Mouse (Mus musculus): Measurements from ENCODE around the gene Fate1. TPM values are rescaled to one million over a fixed set of nuclear protein-coding genes. Genes with fewer than 3 reads are reported as not detected.
"Not testable (repeated sequence)": the region's sequence is repeated elsewhere in the genome, so short reads cannot be mapped to it uniquely, and the experiment has no call there.

Fate1 gene
- not detected for total RNA-seq (2021)

GRCm38 (mm10) chrX:71972686-71973085, at the start of gene Fate1:
Fate1 (plus strand) TSS chrX:71972986.
- DNase-seq (ENCODE audit: extremely low spot score in 1 of 2, low spot score in 1 of 2): no peak

DNA sequence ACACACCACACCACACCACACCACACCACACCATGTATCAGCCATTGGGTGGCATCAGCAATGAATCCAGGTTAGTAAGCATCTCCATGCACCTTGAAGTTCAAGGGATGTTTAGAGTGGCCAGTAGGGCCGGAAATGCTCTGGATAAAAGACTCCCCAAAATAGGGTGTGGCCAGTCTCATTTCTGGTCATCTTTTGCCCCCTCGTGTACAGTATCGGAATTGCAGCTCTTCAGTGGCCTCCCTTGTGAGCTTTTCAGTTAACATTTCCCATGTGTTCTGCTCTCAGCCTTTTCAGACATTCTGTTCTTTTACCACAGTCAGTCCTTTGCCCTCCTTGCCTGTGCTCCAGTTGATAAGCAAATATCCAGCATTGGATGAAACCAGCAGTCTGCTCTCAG, 26.2 kb upstream of the Fate1 start:
- peak; percentile 40 to 59 for DNase-seq (ENCODE audit: extremely low spot score in 1 of 2, low spot score in 1 of 2)

DNA sequence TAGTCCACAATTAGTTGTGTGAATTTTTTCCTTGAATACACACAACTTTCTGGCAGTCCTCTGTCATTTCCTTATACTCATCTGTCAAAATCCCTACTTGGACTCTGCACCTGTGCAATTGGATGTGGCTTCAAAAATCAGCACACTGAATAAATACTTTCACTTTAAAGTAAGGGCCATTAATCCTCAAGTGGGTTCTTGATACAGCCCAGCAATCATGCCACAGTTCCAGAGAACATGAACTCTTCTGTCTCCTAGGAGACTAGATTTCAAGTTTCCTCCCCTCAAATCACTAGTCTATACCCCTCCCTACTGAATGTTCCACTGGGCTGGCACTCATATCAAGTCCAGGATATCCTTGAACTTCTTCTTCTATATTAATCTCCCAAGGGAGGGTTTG, 14.4 kb upstream of the Fate1 start:
- no peak for DNase-seq (ENCODE audit: extremely low spot score in 1 of 2, low spot score in 1 of 2)

DNA sequence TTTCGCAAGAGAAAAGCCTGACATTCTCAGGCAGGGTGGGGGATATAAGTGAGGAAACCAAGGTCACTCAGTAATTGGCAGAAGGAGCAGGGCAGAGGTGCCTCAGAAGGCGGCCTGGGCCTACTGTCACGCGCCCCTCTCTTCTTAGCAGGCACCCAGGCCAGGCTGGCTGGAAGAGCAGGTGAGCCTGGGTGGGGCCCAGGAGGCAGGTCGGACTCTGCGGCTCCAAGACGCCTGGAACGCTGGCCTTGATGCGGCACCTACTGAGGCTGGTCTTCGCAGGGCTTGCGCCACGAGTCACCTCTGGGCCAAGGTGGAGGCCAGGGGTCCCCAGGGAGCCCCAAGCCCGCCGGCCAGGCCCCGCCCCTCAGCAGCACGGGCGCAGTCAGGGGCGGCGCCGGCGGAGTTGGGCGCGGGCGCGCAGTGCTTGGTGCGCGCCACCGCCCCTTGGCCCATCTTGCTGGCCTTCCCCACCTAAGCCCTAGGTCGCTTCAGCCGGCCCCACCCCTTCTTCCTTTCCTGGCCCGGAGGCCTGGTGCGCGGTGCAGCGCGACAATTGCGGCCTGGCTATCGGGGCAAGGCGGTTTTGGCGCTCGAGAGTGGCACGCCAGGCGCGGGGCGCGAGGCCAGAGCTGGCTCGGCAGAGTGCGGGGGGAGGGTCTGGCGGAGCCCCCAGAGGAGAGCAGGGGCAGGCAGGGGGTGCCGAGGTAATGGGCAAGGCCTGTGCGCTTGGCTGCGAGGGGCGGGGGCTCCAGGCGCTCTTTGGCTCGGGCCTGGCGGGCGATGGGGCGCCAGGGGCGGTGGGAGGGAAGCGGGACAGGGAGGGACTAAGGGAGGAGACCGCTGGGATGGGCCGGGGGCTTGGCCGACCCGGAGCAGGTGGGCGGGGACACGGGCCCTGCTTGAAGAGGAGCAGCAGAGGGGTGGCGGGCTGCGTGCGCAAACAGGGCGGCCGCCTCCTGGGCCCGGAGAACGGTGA, 10.4 kb upstream of the Fate1 start, which contains the start of gene Prrg3:
TSS of gene Prrg3 (plus strand) at position 552 of the 979 bp plus-strand sequence.
- peak; percentile 8 to 17 for DNase-seq (ENCODE audit: extremely low spot score in 1 of 2, low spot score in 1 of 2)

DNA sequence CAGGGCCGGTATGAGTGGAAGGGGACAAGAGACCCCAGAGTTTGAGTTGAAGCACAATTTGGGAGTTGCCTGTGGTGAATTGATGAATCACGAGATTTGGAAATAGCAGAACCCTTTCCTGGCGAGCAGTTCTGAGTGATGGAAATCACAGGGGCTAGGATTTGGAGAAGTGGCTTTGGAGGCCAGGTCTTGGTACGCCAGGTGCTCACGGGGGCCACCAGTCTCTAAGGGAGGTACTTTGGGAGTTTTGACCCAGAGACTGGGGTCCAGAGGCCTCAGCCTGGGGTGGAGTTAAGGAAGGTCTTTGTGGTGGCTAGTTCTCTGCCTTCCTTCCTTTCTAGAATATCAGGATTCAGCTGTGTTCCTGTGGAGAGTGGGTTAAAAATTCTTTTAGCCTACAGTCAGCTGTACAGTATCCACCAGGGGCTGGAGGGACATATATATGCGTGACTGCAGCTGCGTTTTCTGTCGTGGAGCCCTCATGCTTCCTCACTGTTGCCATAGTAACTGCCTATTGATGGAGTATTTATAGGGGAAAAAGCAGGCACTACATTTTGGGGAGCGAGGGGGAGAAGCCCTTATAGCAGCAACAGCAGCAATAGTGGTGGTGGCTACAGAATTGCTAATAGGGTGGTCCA, 9.4 kb upstream of the Fate1 start:
- no peak for DNase-seq (ENCODE audit: extremely low spot score in 1 of 2, low spot score in 1 of 2)

DNA sequence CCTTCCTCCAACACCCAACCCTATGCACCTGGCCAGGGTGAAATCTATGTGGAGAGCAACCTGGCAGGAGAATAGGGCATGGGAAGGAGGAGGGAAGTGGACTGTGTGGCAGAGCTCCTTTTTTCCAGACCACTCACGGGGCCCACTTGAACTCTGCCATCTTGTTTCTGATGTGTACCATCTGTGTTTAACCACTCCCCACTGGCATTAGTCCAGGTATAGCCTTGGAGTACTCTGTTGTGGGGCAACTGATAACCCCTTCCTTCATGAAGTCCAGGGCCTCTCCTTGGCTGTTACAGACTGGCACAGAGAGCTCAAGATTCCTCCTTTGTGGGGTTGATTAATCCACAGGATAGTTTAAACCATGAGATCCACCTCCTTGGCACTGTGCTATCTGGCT, 4.6 kb upstream of the Fate1 start:
- DNase-seq (ENCODE audit: extremely low spot score in 1 of 2, low spot score in 1 of 2): no peak

DNA sequence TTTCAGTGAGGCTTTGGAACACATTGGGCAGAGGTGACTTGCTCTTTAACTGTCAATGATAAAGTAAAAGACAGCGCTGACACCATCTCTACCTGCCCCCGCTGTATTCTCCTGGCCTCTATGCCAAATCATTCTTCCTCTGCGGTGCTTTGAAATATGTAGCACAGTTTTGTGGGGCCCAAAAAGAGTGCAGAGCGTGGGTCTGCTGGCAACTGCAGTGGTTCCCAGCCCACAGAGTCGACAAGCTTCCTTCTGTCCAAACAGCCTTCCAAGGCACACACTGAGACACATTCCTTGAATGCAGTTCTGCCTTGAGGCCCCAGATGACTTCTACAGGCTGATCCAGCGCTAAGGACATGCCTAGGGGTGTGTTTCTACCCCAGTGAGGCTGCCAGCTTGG, 4.0 kb upstream of the Fate1 start:
- DNase-seq (ENCODE audit: extremely low spot score in 1 of 2, low spot score in 1 of 2): no peak

DNA sequence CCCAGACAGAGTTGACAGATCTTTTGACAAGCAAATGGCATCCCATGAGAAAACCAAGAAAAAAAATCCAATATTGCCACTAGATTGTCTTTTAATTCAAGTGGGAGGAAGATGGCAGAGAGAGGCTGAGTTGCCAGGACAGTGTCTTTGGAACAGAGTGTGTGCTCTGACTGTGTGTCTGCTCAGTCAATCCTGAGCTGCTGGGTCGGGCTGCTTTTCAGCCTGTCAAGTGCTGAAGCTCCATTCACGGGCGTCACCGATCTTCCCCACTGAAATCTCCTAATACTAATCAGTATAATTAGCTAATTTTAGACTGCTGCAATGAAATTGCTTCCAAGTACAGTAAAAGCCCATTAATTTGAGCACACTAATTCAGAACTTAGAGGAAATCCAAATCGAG, 1.5 kb upstream of the Fate1 start:
- DNase-seq (ENCODE audit: extremely low spot score in 1 of 2, low spot score in 1 of 2): no peak

DNA sequence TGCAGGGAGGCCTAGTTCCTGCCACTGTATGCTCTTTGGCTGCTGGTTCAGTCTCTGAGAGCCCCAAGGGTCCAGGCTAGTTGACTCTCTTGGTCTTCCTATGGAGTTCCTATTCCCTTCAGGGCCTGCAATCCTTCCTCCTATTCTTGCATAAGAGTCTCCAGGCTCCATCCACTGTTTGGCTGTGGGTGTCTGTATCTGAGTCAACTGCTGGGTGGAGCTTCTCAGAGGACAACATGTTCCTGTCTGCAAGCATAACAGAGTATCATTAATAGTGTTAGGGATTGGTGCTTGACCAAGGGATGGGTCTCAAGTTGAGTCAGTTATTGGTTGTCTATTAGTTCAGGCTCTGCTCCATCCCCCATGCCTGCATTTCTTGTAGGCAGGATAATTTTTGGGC, 4.9 kb downstream of the Fate1 start:
- DNase-seq (ENCODE audit: extremely low spot score in 1 of 2, low spot score in 1 of 2): not testable (repeated sequence)

GRCm38 (mm10) chrX:71980443-71980842, 7.7 kb downstream of the Fate1 start:
- no peak for DNase-seq (ENCODE audit: extremely low spot score in 1 of 2, low spot score in 1 of 2)

DNA sequence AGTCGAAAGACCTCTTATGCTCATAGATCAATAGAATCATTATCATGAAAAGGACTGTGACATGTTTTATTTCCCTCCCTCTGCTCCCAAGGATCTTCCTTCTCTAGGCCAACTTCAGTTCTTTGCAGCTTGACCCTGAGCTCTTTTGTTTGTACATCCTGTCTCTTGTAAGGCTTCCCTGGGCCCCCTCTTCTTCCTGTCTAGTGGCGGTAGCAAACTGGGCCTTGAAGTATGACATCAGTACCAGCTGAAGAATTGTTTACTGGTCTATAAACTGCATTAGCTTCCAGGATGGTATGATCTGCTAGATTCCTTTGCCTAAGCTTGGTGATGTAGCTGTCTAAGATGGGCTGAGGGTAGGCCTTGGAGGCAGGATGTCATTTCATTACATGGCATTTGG, 8.5 kb downstream of the Fate1 start:
- no peak for DNase-seq (ENCODE audit: extremely low spot score in 1 of 2, low spot score in 1 of 2)

- DNase-seq (ENCODE audit: extremely low spot score in 1 of 2, low spot score in 1 of 2): no peak
Measured at GRCm38 (mm10) chrX:71983205-71983604, 10.4 kb downstream of the Fate1 start.

GRCm38 (mm10) chrX:71983775-71984174, 11.0 kb downstream of the Fate1 start:
- DNase-seq (ENCODE audit: extremely low spot score in 1 of 2, low spot score in 1 of 2): peak in 1 of 2 experiments; percentile 15

DNA sequence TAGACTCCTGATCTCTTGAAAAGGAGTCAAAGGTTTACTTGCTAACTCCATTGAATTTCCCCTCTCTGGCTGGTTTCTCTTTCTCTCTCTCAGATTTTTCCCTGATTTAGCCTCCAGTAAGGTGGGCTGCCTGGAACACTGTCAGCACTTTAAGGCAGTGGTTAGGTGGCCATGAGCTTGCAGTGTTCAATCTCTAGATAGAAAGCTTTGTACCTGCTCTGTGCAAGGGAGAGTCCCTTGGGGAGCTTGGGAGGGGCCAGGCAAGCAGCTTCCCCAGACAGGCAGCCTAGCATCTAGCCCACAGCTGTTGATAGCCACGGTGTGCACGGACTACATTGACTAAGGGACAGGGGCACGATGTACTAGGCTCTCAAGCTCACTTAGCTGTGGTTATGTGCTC, 18.8 kb downstream of the Fate1 start, which contains the start of gene Cnga2:
TSS of gene Cnga2 (plus strand) at position 301 of the 400 bp plus-strand sequence.
- DNase-seq (ENCODE audit: extremely low spot score in 1 of 2, low spot score in 1 of 2): no peak

- no peak for DNase-seq (ENCODE audit: extremely low spot score in 1 of 2, low spot score in 1 of 2)
Measured at GRCm38 (mm10) chrX:71995972-71996371, 23.2 kb downstream of the Fate1 start.

DNA sequence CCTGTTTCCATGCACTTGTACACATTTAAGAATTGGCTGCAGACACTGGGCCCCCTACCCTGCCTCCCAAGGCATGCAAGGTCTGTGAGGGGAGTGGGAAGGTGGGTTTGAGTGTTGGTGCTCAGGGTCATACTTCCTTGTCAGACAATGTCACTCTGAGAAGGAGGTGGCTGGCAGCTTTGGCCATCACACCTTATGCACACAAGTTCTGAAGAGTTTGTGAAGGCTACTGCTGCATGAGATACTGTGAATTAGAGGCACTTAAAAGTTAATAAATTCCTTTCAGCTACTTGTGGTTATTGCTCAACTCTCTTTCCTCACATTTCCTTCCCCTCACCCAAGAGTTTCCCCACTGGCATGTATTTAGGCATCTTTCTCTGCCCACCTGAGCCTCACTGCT, 37.1 kb downstream of the Fate1 start:
- DNase-seq (ENCODE audit: extremely low spot score in 1 of 2, low spot score in 1 of 2): no peak

DNA sequence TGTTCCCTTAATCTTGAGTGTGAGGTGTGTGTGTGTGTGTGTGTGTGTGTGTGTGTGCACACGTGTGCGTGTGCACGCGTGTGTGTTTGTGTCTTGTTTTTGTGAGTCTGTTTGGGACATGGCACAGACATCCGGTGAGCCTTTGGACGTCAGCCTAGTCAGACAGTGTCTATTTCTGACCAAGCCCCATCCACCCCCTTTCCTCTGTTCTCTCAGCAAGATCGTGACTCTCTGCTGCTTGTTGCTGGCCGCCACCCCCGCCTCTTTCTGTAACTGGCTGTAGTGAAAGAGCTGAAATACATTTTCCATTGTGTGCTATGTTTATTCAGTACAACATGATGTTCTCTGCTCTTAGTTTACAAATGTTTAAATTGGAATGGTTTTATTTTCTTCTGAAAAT, 39.5 kb downstream of the Fate1 start:
- DNase-seq (ENCODE audit: extremely low spot score in 1 of 2, low spot score in 1 of 2): no peak

DNA sequence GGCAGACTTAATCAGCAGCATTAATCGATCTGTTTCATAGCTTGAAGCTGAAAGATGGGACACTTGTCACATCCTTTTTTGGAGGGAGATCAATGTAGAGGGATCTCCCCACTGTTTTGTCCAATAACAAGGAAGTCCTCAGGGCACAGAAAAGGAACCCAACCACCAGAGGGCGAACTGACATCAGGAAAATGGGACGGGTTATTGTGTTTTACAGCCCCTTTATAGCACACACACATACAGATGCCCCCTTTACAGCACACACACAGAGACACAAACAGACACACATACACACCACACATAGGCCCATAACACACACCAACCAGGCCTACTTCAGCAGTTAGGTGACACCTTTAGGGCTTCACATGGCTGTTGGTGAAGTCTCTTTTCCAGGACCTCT, 40.0 kb downstream of the Fate1 start:
- DNase-seq (ENCODE audit: extremely low spot score in 1 of 2, low spot score in 1 of 2): peak; percentile 17 to 57

- no peak for DNase-seq (ENCODE audit: extremely low spot score in 1 of 2, low spot score in 1 of 2)
Measured at GRCm38 (mm10) chrX:72022241-72022640, 49.5 kb downstream of the Fate1 start.

DNA sequence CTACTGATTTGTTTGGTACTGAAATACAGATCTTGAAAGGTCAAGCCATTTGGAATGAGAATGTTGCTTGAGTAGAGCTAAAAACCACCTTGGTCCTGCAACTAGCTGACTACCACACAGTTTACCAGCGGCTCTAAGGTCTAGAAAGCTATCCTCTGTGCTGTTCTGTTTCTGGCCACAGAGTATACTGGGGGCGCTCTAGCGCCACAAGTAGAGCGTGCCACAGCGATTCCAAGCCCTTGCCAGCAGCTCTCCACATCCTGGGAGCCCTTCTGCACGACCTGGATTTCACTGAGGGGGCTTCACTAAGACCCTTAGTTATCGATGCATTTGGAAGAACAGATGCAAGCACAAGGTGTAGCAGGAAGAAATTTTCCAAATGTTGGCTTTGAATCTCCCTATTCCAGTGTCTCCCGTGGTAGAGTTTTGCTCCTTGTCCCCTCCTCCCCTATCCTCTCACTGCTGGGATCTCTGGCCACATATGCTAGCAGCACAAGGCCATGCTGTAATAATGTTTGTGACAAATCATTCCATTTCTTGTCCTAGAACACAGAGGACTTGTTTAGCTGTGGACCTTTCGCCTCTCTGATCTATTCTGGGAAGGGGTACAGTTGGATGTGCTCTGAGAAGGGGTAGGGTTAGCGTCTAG, 50.1 kb downstream of the Fate1 start:
- peak in 1 of 2 experiments; percentile 10 for DNase-seq (ENCODE audit: extremely low spot score in 1 of 2, low spot score in 1 of 2)

- DNase-seq (ENCODE audit: extremely low spot score in 1 of 2, low spot score in 1 of 2): no peak
Measured at GRCm38 (mm10) chrX:72023542-72023941, 50.8 kb downstream of the Fate1 start.
